Mouse (Mus musculus) granulocyte monocyte progenitor cell, adult 5-6 weeks (primary cell): ENCODE results near the gene Manf. TPM values are rescaled to one million over a fixed set of nuclear protein-coding genes. Genes with fewer than 3 reads are reported as not detected.

Experiments used
- ATAC-seq: replicated peaks from 2 replicates; pipeline ENCODE4 v1.8.0; 2016; ENCODE audit warnings: mild to moderate bottlenecking, moderate TSS enrichment, inconsistent platforms; ENCODE audit not compliant: poor library complexity, severe bottlenecking
- total RNA-seq, 2 experiments: library from RNA; stranded (forward) in 1 of 2; stranded (reverse) in 1 of 2; fragments of 200-712, 200-1000 nt in 1 of 2; fragments of >200 nt in 1 of 2; fragmentation: Nextera tagmentation in 1 of 2; gene quantifications; 2 replicates each; pipeline ENCODE4 v1.2.3; 2014 to 2017

Gene Manf
- total RNA-seq (2014; fragmentation: Nextera tagmentation) (393 and 480 TPM in 2 replicates), total RNA-seq (2017) (457 and 526 TPM in 2 replicates)

DNA sequence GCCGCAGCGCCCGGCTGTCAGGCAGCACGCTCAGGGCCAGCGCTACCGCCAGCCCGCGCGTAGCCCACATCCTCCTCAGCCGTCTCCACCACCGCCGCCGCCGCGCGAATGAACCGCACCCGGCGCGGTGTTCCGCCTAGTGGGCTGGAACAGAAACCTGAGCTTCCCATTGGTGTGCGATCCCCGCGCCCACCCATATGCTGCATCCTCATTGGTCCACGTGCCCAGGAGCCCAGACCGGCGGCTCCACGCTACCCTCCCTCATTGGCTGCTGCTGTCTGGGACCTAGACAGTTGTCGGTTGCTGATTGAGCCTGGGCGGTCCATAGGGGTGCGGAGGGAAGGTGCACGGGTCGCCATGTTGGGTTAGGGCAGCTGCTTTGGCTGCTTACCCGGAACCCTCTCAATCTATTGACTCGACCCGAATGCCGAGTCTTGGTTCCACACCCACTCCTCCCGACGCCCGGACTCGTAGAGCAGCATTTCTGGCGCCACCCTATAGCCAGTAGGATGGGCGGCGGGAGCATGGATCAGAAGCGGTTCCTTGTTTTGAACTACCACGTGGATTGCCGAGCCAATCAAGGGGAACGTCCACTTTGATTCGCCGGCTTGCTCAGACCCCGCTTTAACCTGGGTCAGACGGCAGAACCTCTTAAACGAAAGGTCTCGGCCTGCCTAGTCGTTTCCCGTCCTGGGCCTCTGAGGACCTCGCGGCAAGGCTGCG, at the start of gene Manf:
TSS of gene Manf (minus strand) at position 151 of the 723 bp plus-strand sequence.
- ATAC-seq = peak; percentile 80

DNA sequence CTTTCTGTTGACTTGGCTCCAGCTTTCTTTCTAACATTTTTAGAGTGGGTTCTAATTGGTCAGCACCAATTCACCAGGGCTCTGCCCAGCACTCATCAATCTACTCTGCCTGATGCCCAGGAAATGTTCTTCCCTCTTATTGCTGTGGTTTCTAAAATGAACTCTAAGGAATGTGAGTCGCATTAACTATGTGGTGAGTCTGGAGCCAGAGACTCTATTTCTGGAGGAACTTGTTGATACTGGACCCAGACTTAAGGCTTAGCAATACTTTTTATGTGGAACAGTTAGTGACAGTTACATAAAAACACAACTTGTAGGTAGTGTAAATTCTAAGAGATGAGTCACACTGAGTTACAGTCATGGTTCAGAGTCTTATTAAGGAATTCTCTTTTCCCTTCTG, 43.2 kb upstream of the Manf start:
- ATAC-seq = no peak

DNA sequence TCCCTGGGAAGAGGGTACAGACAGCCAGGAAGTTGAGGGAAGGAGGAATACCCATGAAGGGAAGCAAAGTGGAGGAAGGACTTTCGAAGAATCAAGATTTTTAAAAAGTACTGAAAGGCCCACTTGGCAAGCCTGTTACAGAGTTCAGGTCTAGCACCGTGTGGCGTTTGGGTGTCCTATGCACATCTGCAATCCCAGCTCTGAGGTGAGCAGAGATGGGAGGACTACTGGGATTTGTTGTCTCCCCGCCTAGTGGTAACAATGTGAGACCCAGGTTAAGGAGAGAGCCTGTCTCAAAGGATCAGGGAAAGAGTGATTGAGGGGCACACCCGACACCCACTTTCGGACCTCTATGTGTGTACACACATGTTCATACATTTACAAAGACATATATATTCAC, 23.1 kb upstream of the Manf start:
- ATAC-seq = no peak

DNA sequence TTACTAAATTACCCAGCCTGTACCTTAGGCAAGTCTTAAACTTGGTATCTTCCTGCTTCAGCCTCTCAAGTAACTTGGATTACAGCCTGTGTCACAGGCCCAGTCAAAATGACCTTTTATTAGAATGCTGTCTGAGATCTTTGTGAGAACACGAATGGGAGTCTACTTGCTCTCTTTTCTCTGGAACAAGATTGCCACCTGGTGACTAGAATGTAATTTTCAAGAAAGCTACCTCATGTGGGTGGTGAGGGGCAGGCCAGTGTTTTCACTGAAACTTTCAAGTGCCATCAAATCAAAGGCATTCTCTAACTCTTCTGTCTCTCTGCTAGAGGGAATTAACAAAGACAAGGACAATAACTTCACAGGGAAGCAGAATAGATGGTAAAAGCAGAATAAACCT, 22.0 kb upstream of the Manf start:
- no peak for ATAC-seq

DNA sequence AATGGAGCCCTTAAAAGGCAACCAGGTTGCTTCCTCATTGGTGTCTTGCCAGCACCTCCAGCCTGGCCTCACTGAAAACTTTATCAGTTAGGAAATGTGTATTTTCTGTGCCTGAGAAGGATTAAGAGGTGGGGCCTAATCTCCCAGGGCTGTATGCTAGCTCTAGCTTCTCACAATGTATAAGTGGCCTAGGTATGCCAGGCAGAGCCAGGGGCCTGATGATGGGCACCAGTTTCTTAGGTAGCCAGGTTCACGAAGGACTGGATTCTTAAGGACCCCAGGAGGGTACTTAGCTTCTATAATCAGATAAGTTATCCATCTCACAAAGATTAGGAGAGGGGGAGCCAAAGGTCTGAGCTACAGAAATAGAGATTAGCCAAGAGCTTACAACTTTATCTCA, 19.8 kb upstream of the Manf start:
- no peak for ATAC-seq

- peak; percentile 95 for ATAC-seq
These were observed 16.9 kb upstream of the Manf start for GRCm38 (mm10) chr9:106908715-106909114.

- ATAC-seq = no peak
These were observed 16.4 kb upstream of the Manf start for GRCm38 (mm10) chr9:106908174-106908573.

GRCm38 (mm10) chr9:106906597-106906996, 14.8 kb upstream of the Manf start:
- ATAC-seq = no peak

DNA sequence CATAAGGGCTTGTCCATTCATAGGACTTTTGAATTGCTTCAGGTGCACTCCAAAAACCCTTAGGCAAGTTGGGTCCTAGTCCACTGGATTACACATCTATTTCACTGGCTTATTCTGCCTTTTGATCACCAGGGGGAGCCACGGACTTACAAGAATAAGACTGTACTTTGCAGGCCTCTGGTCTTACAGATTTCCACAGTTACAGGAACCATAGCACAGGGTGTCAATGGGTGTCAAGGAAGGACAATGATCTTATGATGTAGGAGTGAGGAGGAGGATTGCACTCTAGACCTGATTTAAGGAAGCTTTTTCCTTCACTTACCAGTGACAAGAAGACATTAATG, 12.0 kb upstream of the Manf start:
- ATAC-seq = peak; percentile 67

GRCm38 (mm10) chr9:106903099-106903790, 11.5 kb upstream of the Manf start:
- ATAC-seq = peak; percentile 80

GRCm38 (mm10) chr9:106901596-106901995, 9.8 kb upstream of the Manf start:
- no peak for ATAC-seq

DNA sequence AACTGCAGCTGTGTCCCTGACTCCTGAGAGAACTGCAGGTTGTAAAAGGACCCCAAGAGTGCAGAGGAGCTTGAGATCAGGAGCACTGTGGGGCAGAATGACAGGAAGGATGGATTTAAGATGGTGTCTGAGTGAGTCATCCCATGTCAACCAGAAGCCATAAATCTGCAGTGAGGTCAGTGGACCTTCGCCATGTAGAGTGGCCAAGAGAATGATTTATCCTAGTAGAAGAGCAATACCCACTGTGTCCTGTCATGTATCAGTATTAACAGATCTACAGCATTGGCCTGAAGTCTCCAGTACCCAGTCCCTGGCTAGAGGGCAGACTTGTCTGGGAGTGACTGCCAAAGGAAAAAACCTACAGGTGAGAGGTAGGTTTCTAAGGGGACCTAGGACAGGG, 7.1 kb upstream of the Manf start:
- no peak for ATAC-seq

DNA sequence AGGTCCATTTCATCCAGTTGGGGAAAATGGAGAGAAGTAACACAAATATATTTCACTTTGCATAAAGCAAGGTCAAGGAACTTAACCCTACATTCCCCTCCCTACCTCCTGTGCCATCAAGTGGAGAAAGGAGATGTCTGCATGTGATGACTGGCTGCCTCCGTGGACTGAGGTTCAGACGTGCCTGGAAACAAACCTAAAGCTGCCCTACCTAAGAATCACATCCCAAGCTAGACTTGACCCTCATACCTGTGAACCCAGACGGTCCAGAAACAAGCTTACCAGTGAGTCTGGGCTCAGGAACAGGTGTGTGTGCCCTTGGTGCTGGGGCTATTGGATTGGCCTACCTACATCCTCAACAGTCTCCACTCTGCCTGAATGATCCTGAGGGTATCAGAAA, 1.5 kb upstream of the Manf start:
- ATAC-seq = no peak

DNA sequence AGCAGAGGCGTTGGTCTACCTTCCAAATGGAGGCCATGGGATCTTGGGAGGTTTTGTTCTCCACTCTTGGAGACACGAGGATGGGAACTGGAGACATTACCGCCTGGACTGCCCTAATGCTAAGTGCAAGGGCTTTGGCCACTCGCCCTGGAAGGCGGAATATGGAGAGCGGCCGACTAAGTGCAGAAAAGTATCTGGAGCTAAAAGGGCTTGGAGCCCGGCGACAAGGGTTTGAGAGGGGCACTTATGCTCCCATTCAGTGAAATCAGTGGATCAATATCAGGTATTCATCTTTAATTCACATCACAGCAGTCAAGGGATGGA, 735 bp upstream of the Manf start:
- ATAC-seq = no peak

- no peak for ATAC-seq
These were observed 438 bp downstream of the Manf start for GRCm38 (mm10) chr9:106891341-106891741.

DNA sequence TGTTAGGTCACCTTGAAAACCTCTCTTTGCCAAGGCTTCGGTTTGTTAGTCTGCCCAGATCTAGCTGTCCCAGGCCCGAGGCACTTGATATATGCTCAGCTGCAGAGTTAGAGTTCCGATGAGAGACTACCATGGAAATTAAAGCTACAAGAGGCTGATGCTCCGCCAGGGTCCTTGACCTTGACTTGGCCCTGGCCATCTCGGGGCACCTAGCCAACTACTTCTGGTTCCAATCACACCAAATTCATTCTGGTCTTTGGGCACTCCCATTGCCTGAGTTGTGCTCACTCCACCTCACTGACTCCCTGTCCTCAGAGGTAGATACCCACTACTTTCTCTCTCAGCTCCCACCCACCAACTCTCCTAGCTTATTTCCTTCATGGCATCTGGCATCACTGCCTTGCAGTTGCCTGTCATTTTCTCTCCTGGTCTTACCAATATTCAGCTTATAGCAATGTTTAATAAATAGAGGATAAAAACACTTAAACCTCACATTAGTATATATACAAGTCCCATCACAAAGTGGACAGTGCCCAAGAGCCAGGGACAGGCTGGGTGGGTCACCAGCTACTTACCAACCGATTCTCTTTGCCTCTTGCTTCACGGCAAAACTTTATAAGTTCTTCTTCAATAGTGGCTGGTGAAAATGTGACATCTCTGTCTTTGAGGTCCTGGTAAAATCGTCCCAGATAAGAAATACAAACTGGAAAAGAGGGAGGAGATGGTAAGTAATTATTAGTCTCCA, 1.1 kb downstream of the Manf start:
- no peak for ATAC-seq

GRCm38 (mm10) chr9:106889321-106889720, 2.5 kb downstream of the Manf start:
- ATAC-seq = no peak

GRCm38 (mm10) chr9:106888346-106888745, 3.4 kb downstream of the Manf start:
- ATAC-seq = no peak

- ATAC-seq = peak; percentile 58
These were observed 4.7 kb downstream of the Manf start, which contains the start of gene Rbm15b for GRCm38 (mm10) chr9:106886828-106887702. Rbm15b (minus strand) TSS chr9:106887428.
